Mouse (Mus musculus) lung, embryonic 16.5 days (tissue): Measurements from ENCODE around the gene Slc6a1. TPM values are rescaled to one million over a fixed set of nuclear protein-coding genes. Genes with fewer than 3 reads are reported as not detected.

ENCODE experiments used
- ATAC-seq: fragments of 200-750 bp; cut with Nextera tagmentation; 2 replicates; pipeline ENCODE4 v1.8.0; 2017; ENCODE audit warnings: low read depth, mild to moderate bottlenecking, moderate library complexity
- H3K27ac ChIP-seq: fragments of 300-500 bp; sonication (generic); 2 replicates; pipeline ENCODE4 v1.5.1; 2014; ENCODE audit warnings: mild to moderate bottlenecking, control low read depth, low read length
- H3K27me3 ChIP-seq: fragments of 300-500 bp; sonication (generic); 2 replicates; pipeline ENCODE4 v1.6.1; 2014; ENCODE audit warnings: low read depth, low read length, mixed read lengths; ENCODE audit not compliant: control insufficient read depth, insufficient read depth
- H3K36me3 ChIP-seq: fragments of 300-500 bp; sonication (generic); 2 replicates; pipeline ENCODE4 v1.6.1; 2014; ENCODE audit warnings: low read length; ENCODE audit not compliant: control insufficient read depth, insufficient read depth
- H3K4me1 ChIP-seq: fragments of 300-500 bp; sonication (generic); replicated peaks from 2 replicates; pipeline ENCODE4 v1.6.1; 2014; ENCODE audit warnings: low read length, mixed read lengths; ENCODE audit not compliant: control insufficient read depth, insufficient read depth
- H3K4me2 ChIP-seq: fragments of 300-500 bp; sonication (generic); 2 replicates; pipeline ENCODE4 v1.6.1; 2014; ENCODE audit warnings: low read depth, low read length, control low read depth
- H3K4me3 ChIP-seq: fragments of 300-500 bp; sonication (generic); 2 replicates; pipeline ENCODE4 v1.5.1; 2014; ENCODE audit warnings: mild to moderate bottlenecking, low read length, control low read depth
- H3K9ac ChIP-seq: fragments of 300-500 bp; sonication (generic); 2 replicates; pipeline ENCODE4 v1.6.1; 2014; ENCODE audit warnings: low read length, control low read depth
- H3K9me3 ChIP-seq: fragments of 300-500 bp; sonication (generic); 2 replicates; pipeline ENCODE4 v1.6.1; 2016; ENCODE audit warnings: low read length; ENCODE audit not compliant: control insufficient read depth
- WGBS: fragments of 180-500 bp; shearing (Covaris S2); extraction: QIAGEN DNeasy Blood & Tissue Kit; methylation state at CpG from one replicate; pipeline ENCODE4 v1.1.7; 2014; 5-methylcytosine and 5-hydroxymethylcytosine counted together
- polyA plus RNA-seq: library from polyadenylated mRNA; unstranded; fragments of >200 nt; fragmentation: Nextera tagmentation; extraction: Ambion mirVana; gene quantifications from 2 replicates; pipeline ENCODE4 v1.2.1, GENCODE M21; 2015

The Slc6a1 gene
- polyA plus RNA-seq, 1 experiment from 2014 or later, result 0.28 TPM

- peaks cover 53% of the 10 kb centered on the region for H3K27me3 ChIP-seq
- H3K27ac ChIP-seq, result no peak overlapping the region
- H3K4me2 ChIP-seq, result no peak overlapping the region
- H3K36me3 ChIP-seq, result no peaks in the 10 kb centered on the region
- no peaks in the 10 kb centered on the region for H3K9me3 ChIP-seq
- H3K4me3 ChIP-seq, result no peak overlapping the region
- no peak overlapping the region for H3K9ac ChIP-seq
- WGBS, result 44% methylated on average over 10 of the region's 10 CpGs
- no peaks in the 10 kb centered on the region for H3K4me1 ChIP-seq
- no peak for ATAC-seq
These were observed 1.7 kb downstream of the Slc6a1 start for GRCm38 (mm10) chr6:114283927-114284703.

- no peak overlapping the region for H3K27ac ChIP-seq
- no peak overlapping the region for H3K4me2 ChIP-seq
- H3K27me3 ChIP-seq, result peaks cover 53% of the 10 kb centered on the region
- no peak for ATAC-seq
- H3K36me3 ChIP-seq, result no peaks in the 10 kb centered on the region
- 28% methylated on average over 4 of the region's 4 CpGs for WGBS
- no peaks in the 10 kb centered on the region for H3K4me1 ChIP-seq
- H3K4me3 ChIP-seq, result no peak overlapping the region
- H3K9me3 ChIP-seq, result no peaks in the 10 kb centered on the region
- H3K9ac ChIP-seq, result no peak overlapping the region
These were observed 3.0 kb downstream of the Slc6a1 start for GRCm38 (mm10) chr6:114285424-114285823.

GRCm38 (mm10) chr6:114289106-114289505, 6.7 kb downstream of the Slc6a1 start:
- no peak overlapping the region for H3K9ac ChIP-seq
- H3K4me3 ChIP-seq, result no peak overlapping the region
- H3K36me3 ChIP-seq, result no peaks in the 10 kb centered on the region
- no peaks in the 10 kb centered on the region for H3K9me3 ChIP-seq
- no peak overlapping the region for H3K27ac ChIP-seq
- no peaks in the 10 kb centered on the region for H3K4me1 ChIP-seq
- ATAC-seq, result no peak
- H3K27me3 ChIP-seq, result peaks cover 23% of the 10 kb centered on the region
- 40% methylated on average over 7 of the region's 7 CpGs for WGBS
- H3K4me2 ChIP-seq, result no peak overlapping the region

- Histone ChIP-seq H3K27me3 (peaks cover 12% of the 10 kb centered on the region), H3K27ac (no peak overlapping the region), H3K4me1 (no peaks in the 10 kb centered on the region), H3K9ac (no peak overlapping the region), H3K4me3 (no peak overlapping the region), H3K4me2 (no peak overlapping the region), H3K9me3 (no peaks in the 10 kb centered on the region), H3K36me3 (no peaks in the 10 kb centered on the region)
- no peak for ATAC-seq
- 35% methylated on average over 8 of the region's 8 CpGs for WGBS
These were observed 7.7 kb downstream of the Slc6a1 start for GRCm38 (mm10) chr6:114290184-114290583.

GRCm38 (mm10) chr6:114290929-114291328, 8.5 kb downstream of the Slc6a1 start:
- Histone ChIP-seq H3K27ac (no peak overlapping the region), H3K36me3 (no peaks in the 10 kb centered on the region), H3K4me2 (no peak overlapping the region), H3K9ac (no peak overlapping the region), H3K27me3 (peaks cover 10% of the 10 kb centered on the region), H3K4me1 (no peaks in the 10 kb centered on the region), H3K4me3 (no peak overlapping the region), H3K9me3 (no peaks in the 10 kb centered on the region)
- no peak for ATAC-seq
- 52% methylated on average over 4 of the region's 4 CpGs for whole genome bisulfite sequencing

- Histone ChIP-seq H3K27ac (no peak overlapping the region), H3K4me3 (no peak overlapping the region), H3K4me2 (no peak overlapping the region), H3K9me3 (no peaks in the 10 kb centered on the region), H3K9ac (no peak overlapping the region), H3K27me3 (peaks cover 8% of the 10 kb centered on the region), H3K36me3 (no peaks in the 10 kb centered on the region), H3K4me1 (no peaks in the 10 kb centered on the region)
- WGBS, result 36% methylated on average over 5 of the region's 5 CpGs
- ATAC-seq, result no peak
These were observed 9.0 kb downstream of the Slc6a1 start for GRCm38 (mm10) chr6:114291396-114291795.

- Histone ChIP-seq H3K4me2 (no peak overlapping the region), H3K9me3 (no peaks in the 10 kb centered on the region), H3K4me1 (no peaks in the 10 kb centered on the region), H3K9ac (0 out of 2 replicates have a peak overlapping the region, but pooled peaks have one; percentile 21), H3K4me3 (no peak overlapping the region), H3K27me3 (no peaks in the 10 kb centered on the region; the same call in 1 of the 2 replicates), H3K27ac (no peak overlapping the region), H3K36me3 (no peaks in the 10 kb centered on the region)
- ATAC-seq, result no peak
- WGBS, result 17% methylated on average over 8 of the region's 8 CpGs
These were observed 11.1 kb downstream of the Slc6a1 start for GRCm38 (mm10) chr6:114293511-114293910.

- H3K27ac ChIP-seq, result no peak overlapping the region
- H3K9me3 ChIP-seq, result no peaks in the 10 kb centered on the region
- H3K27me3 ChIP-seq, result no peaks in the 10 kb centered on the region; the same call in 1 of the 2 replicates
- WGBS, result 65% methylated on average over 4 of the region's 4 CpGs
- ATAC-seq, result no peak
- no peaks in the 10 kb centered on the region for H3K4me1 ChIP-seq
- H3K4me2 ChIP-seq, result no peak overlapping the region
- no peak overlapping the region for H3K9ac ChIP-seq
- no peak overlapping the region for H3K4me3 ChIP-seq
- no peaks in the 10 kb centered on the region for H3K36me3 ChIP-seq
These were observed 12.7 kb downstream of the Slc6a1 start for GRCm38 (mm10) chr6:114295086-114295485.

- H3K27ac ChIP-seq, result no peak overlapping the region
- H3K9ac ChIP-seq, result no peak overlapping the region
- no peak for ATAC-seq
- H3K4me2 ChIP-seq, result no peak overlapping the region
- H3K27me3 ChIP-seq, result no peaks in the 10 kb centered on the region
- H3K4me1 ChIP-seq, result no peaks in the 10 kb centered on the region
- 29% methylated on average over 10 of the region's 10 CpGs for WGBS
- H3K36me3 ChIP-seq, result no peaks in the 10 kb centered on the region
- H3K9me3 ChIP-seq, result no peaks in the 10 kb centered on the region
- no peak overlapping the region for H3K4me3 ChIP-seq
These were observed 15.0 kb downstream of the Slc6a1 start for GRCm38 (mm10) chr6:114297260-114298002.
